Mouse (Mus musculus) liver, embryonic 14 days (tissue): ENCODE results near the gene Sod1. TPM values are rescaled to one million over a fixed set of nuclear protein-coding genes. Genes with fewer than 3 reads are reported as not detected.

Experiments used
- polyA plus RNA-seq: library from polyadenylated mRNA; depleted of rRNA; stranded (reverse); fragments of >200 nt; gene quantifications from 2 replicates; pipeline ENCODE4 v1.2.3, GENCODE M21; 2012; rRNA removed

Gene Sod1
- polyA plus RNA-seq: 794 and 838 TPM in 2 replicates

GRCm38 (mm10) chr16:90220026-90220891, at the start of gene Sod1:
Gene Sod1 (plus strand): TSS chr16:90220754.

Other genes starting within 250 kb of the Sod1 start
- gene Tiam1, start 77.0 kb upstream of the Sod1 start, polyA plus RNA-seq: 1.3 and 1.8 TPM in 2 replicates
- gene Scaf4, start 63.7 kb downstream of the Sod1 start, polyA plus RNA-seq: 18.4 and 22.2 TPM in 2 replicates
- gene Hunk, start 165.3 kb downstream of the Sod1 start, polyA plus RNA-seq: 0.93 and 0.96 TPM in 2 replicates